Mouse (Mus musculus): Measurements from ENCODE around the gene Ak5. TPM values are rescaled to one million over a fixed set of nuclear protein-coding genes. Genes with fewer than 3 reads are reported as not detected.

The Ak5 gene
- total and polyA plus RNA-seq, 3 experiments: 0.13 to 0.79 (median 0.23) TPM

DNA sequence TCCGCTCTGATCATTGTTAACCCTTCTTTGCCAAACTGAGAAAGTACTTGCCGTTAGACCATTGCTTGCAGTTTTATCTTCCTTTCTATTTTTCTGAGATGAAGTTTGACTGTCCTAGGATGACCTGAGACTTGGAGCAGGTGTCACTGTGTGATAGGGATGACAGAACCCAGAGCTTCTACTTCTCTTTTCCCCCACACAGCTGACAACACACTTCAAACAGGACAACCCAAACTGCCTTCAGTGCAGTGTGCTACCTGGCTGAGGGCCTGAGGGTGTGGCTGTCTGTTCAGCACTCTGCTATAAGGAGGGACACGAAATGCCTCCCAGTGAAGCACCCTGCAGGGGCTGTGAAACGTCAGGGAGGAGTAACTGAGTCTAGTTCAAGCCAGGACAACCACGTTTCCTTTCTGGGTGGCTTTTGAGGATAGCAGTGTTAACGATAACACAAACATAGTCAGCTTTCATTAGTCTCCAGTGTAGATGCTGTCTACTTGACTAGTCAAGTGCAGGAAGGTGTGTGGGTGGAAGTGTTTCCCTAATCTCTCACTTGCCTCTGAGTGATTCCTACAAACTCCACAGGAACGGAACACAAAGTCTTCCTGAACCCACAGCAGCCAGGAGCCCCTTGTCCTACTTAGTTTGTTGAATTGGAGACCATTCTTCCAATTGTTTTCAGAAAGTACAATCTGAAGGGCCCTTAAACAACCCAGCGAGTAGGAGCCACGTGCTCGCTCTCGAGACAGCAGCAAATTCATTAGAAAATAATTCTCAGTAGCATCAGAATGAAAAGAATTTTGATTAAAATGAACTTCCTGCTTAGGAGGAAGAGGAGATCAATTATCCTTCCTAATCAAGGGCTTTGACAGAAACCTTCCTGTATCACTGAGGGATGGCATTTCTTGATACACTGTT is 138.8 kb downstream of the Ak5 start:
- dilution Hi-C loops (cut with MboI; ENCODE audit: extremely low pct_ligation_motif_present, extremely low pct_unique_long_range_greater_than_20kb, low sequenced_read_pairs) (no loop called here), in situ Hi-C loops (cut with MboI; ENCODE audit: low pct_ligation_motif_present, low pct_unique_long_range_greater_than_20kb, low sequenced_read_pairs) (no loop called here)
- H3K27ac ChIP-seq (ENCODE audit: insufficient read depth, low read depth): no peak overlapping the region

GRCm38 (mm10) chr3:152526721-152527120 is 141.4 kb downstream of the Ak5 start:
- in situ Hi-C loops (cut with MboI; ENCODE audit: low pct_ligation_motif_present, low pct_unique_long_range_greater_than_20kb, low sequenced_read_pairs) (no loop called here), dilution Hi-C loops (cut with MboI; ENCODE audit: extremely low pct_ligation_motif_present, extremely low pct_unique_long_range_greater_than_20kb, low sequenced_read_pairs) (no loop called here)
- DNase-seq (ENCODE audit: extremely low read depth): no peak
- no peak overlapping the region for H3K9ac ChIP-seq (ENCODE audit: insufficient read depth, low read depth)
- peaks cover 3 to 6% of the 10 kb centered on the region in 2 experiments; a peak in 3 of 4 replicates for H3K4me1 ChIP-seq (ENCODE audit: control insufficient read depth in 1 of 2, insufficient read depth in 2 of 2)
- no peak overlapping the region for H3K27ac ChIP-seq (ENCODE audit: insufficient read depth, low read depth)
- no peak overlapping the region for H3K4me3 ChIP-seq (replicated peaks in 1 of 3; ENCODE audit: low read depth in 2 of 3, low read length in 2 of 3, poor library complexity in 1 of 3)
- H3K4me2 ChIP-seq (ENCODE audit: insufficient read depth, low read depth, poor library complexity, severe bottlenecking): no peak overlapping the region
- peaks cover 4% of the 10 kb centered on the region for H3K9me3 ChIP-seq (replicated peaks; ENCODE audit: low read length)
- H3K27me3 ChIP-seq (replicated peaks): peaks cover 2% of the 10 kb centered on the region
- no peaks in the 10 kb centered on the region for H3K36me3 ChIP-seq (replicated peaks in 1 of 2; ENCODE audit: control insufficient read depth in 1 of 2, insufficient read depth in 1 of 2, low read length in 1 of 2)
- TF ChIP-seq UBTF (IDR thresholded peaks at IDR 0.05; ENCODE audit: low read depth, low read length): no peak
- no peaks in the 10 kb centered on the region for H3K79me2 ChIP-seq (replicated peaks; ENCODE audit: control insufficient read depth, extremely low read depth, insufficient read depth, poor library complexity, severe bottlenecking)

More for the DNA sequence above, 138.8 kb downstream of the Ak5 start:
- Histone ChIP-seq H3K4me3 (replicated peaks in 1 of 3; ENCODE audit: low read depth in 2 of 3, low read length in 2 of 3, poor library complexity in 1 of 3) (no peak overlapping the region), H3K4me2 (ENCODE audit: insufficient read depth, low read depth, poor library complexity, severe bottlenecking) (no peak overlapping the region), H3K9me3 (replicated peaks; ENCODE audit: low read length) (no peaks in the 10 kb centered on the region), H3K27me3 (replicated peaks) (no peaks in the 10 kb centered on the region), H3K4me1 (ENCODE audit: control insufficient read depth in 1 of 2, insufficient read depth in 2 of 2) (peaks cover 3 to 6% of the 10 kb centered on the region in 2 experiments; a peak in 3 of 4 replicates), H3K9ac (ENCODE audit: insufficient read depth, low read depth) (no peak overlapping the region), H3K36me3 (replicated peaks in 1 of 2; ENCODE audit: control insufficient read depth in 1 of 2, insufficient read depth in 1 of 2, low read length in 1 of 2) (no peaks in the 10 kb centered on the region), H3K79me2 (replicated peaks; ENCODE audit: control insufficient read depth, extremely low read depth, insufficient read depth, poor library complexity, severe bottlenecking) (no peaks in the 10 kb centered on the region; the same call in 1 of the 2 replicates)
- DNase-seq (ENCODE audit: extremely low read depth): no peak
- no peak for TF ChIP-seq TBP (conservative IDR thresholded peaks at IDR 0.05; ENCODE audit: low read depth, low read length)
- no peak for TF ChIP-seq E2F4 (IDR thresholded peaks at IDR 0.05; ENCODE audit: insufficient replicate concordance, low read depth, low read length)
- no peak for TF ChIP-seq NRF1 (IDR thresholded peaks at IDR 0.05; ENCODE audit: low read depth, low read length)
- no peak for TF ChIP-seq RCOR1 (conservative IDR thresholded peaks at IDR 0.05; ENCODE audit: low read depth, low read length)
- no peak for TF ChIP-seq GABPA (IDR thresholded peaks at IDR 0.05; ENCODE audit: insufficient replicate concordance, low read depth, low read length)
- no peak for TF ChIP-seq CHD1 (IDR thresholded peaks at IDR 0.05; ENCODE audit: low read depth, low read length)
- TF ChIP-seq RAD21 (IDR thresholded peaks at IDR 0.05; ENCODE audit: low read depth, low read length): no peak
- no peak for TF ChIP-seq ELF1 (IDR thresholded peaks at IDR 0.05; ENCODE audit: low read depth, low read length)
- no peak for TF ChIP-seq POLR2AphosphoS2 (IDR thresholded peaks at IDR 0.05; ENCODE audit: low read depth, low read length)

GRCm38 (mm10) chr3:152523315-152523638 is 144.9 kb downstream of the Ak5 start:
- H3K27ac ChIP-seq (ENCODE audit: insufficient read depth, low read depth): no peak overlapping the region
- H3K9me3 ChIP-seq (replicated peaks; ENCODE audit: low read length): peaks cover 4% of the 10 kb centered on the region
- peaks cover 0 to 6% of the 10 kb centered on the region in 2 experiments; a peak in 1 of 4 replicates for H3K4me1 ChIP-seq (ENCODE audit: control insufficient read depth in 1 of 2, insufficient read depth in 2 of 2)
- in situ Hi-C loops (cut with MboI; ENCODE audit: low pct_ligation_motif_present, low pct_unique_long_range_greater_than_20kb, low sequenced_read_pairs): no loop called here
- dilution Hi-C loops (cut with MboI; ENCODE audit: extremely low pct_ligation_motif_present, extremely low pct_unique_long_range_greater_than_20kb, low sequenced_read_pairs): no loop called here
- no peak overlapping the region for H3K9ac ChIP-seq (ENCODE audit: insufficient read depth, low read depth)
- H3K79me2 ChIP-seq (replicated peaks; ENCODE audit: control insufficient read depth, extremely low read depth, insufficient read depth, poor library complexity, severe bottlenecking): no peaks in the 10 kb centered on the region
- H3K4me3 ChIP-seq (replicated peaks in 1 of 3; ENCODE audit: low read depth in 2 of 3, low read length in 2 of 3, poor library complexity in 1 of 3): no peak overlapping the region
- TF ChIP-seq ZC3H11A (IDR thresholded peaks at IDR 0.05; ENCODE audit: low read depth, low read length): no peak
- TF ChIP-seq GABPA (IDR thresholded peaks at IDR 0.05; ENCODE audit: insufficient replicate concordance, low read depth, low read length): no peak
- TF ChIP-seq EP300 (IDR thresholded peaks at IDR 0.05; ENCODE audit: low read length): no peak
- TF ChIP-seq TCF12 (IDR thresholded peaks at IDR 0.05; ENCODE audit: low read depth, low read length): no peak
- no peak for TF ChIP-seq MXI1 (IDR thresholded peaks at IDR 0.05; ENCODE audit: low read depth, low read length)
- no peaks in the 10 kb centered on the region for H3K36me3 ChIP-seq (replicated peaks in 1 of 2; ENCODE audit: control insufficient read depth in 1 of 2, insufficient read depth in 1 of 2, low read length in 1 of 2)
- no peak overlapping the region for H3K4me2 ChIP-seq (ENCODE audit: insufficient read depth, low read depth, poor library complexity, severe bottlenecking)
- DNase-seq (ENCODE audit: extremely low read depth): no peak
- peaks cover 2% of the 10 kb centered on the region for H3K27me3 ChIP-seq (replicated peaks)

Data from CH12.LX (cell line).